Mouse (Mus musculus): ENCODE data around the gene Entpd7.

Gene Entpd7

GRCm38 (mm10) chr19:43674730-43675524, 14.5 kb upstream of the Entpd7 start, which contains the start of gene Slc25a28:
TSS of gene Slc25a28 (minus strand) at chr19:43674881.
- DNase-seq (ENCODE audit: low spot score) = peak; percentile 100

- no peak for DNase-seq (ENCODE audit: low spot score)
These were observed 13.7 kb upstream of the Entpd7 start for GRCm38 (mm10) chr19:43675525-43676400.

GRCm38 (mm10) chr19:43678467-43679003, 10.9 kb upstream of the Entpd7 start:
- DNase-seq (ENCODE audit: low spot score) = no peak

- DNase-seq (ENCODE audit: low spot score) = no peak
These were observed 9.9 kb upstream of the Entpd7 start for GRCm38 (mm10) chr19:43679474-43679981.

- no peak for DNase-seq (ENCODE audit: low spot score)
These were observed 7.9 kb upstream of the Entpd7 start for GRCm38 (mm10) chr19:43681541-43681940.

- DNase-seq (ENCODE audit: low spot score) = no peak
These were observed 3.3 kb downstream of the Entpd7 start for GRCm38 (mm10) chr19:43692815-43693214.

- DNase-seq (ENCODE audit: low spot score) = no peak
These were observed 6.1 kb downstream of the Entpd7 start for GRCm38 (mm10) chr19:43695514-43695964.

GRCm38 (mm10) chr19:43697666-43698370, 8.3 kb downstream of the Entpd7 start:
- DNase-seq (ENCODE audit: low spot score) = no peak

GRCm38 (mm10) chr19:43699021-43699762, 9.7 kb downstream of the Entpd7 start:
- DNase-seq (ENCODE audit: low spot score) = no peak

GRCm38 (mm10) chr19:43699763-43700155, 10.3 kb downstream of the Entpd7 start:
- no peak for DNase-seq (ENCODE audit: low spot score)

- no peak for DNase-seq (ENCODE audit: low spot score)
These were observed 14.7 kb downstream of the Entpd7 start for GRCm38 (mm10) chr19:43704211-43704610.

GRCm38 (mm10) chr19:43704787-43705497, 15.5 kb downstream of the Entpd7 start:
- no peak for DNase-seq (ENCODE audit: low spot score)

- DNase-seq (ENCODE audit: low spot score) = no peak
These were observed 18.7 kb downstream of the Entpd7 start for GRCm38 (mm10) chr19:43708206-43708605.

GRCm38 (mm10) chr19:43709317-43709716, 19.8 kb downstream of the Entpd7 start:
- DNase-seq (ENCODE audit: low spot score) = no peak

GRCm38 (mm10) chr19:43711159-43711916, 21.9 kb downstream of the Entpd7 start:
- DNase-seq (ENCODE audit: low spot score) = no peak

GRCm38 (mm10) chr19:43711971-43712370, 22.5 kb downstream of the Entpd7 start:
- DNase-seq (ENCODE audit: low spot score) = no peak

GRCm38 (mm10) chr19:43720061-43720460, 30.6 kb downstream of the Entpd7 start:
- DNase-seq (ENCODE audit: low spot score) = no peak

GRCm38 (mm10) chr19:43722891-43723290, 33.4 kb downstream of the Entpd7 start:
- DNase-seq (ENCODE audit: low spot score) = no peak

- no peak for DNase-seq (ENCODE audit: low spot score)
These were observed 34.0 kb downstream of the Entpd7 start for GRCm38 (mm10) chr19:43723501-43723900.

GRCm38 (mm10) chr19:43724194-43724593, 34.7 kb downstream of the Entpd7 start:
- no peak for DNase-seq (ENCODE audit: low spot score)
